Mouse (Mus musculus): ENCODE measurements around the gene Olfr1145. TPM values are rescaled to one million over a fixed set of nuclear protein-coding genes. Genes with fewer than 3 reads are reported as not detected.

The Olfr1145 gene
- not detected in 2 replicates for polyA plus RNA-seq (2015; fragmentation: Nextera tagmentation; extraction: Ambion mirVana)

DNA sequence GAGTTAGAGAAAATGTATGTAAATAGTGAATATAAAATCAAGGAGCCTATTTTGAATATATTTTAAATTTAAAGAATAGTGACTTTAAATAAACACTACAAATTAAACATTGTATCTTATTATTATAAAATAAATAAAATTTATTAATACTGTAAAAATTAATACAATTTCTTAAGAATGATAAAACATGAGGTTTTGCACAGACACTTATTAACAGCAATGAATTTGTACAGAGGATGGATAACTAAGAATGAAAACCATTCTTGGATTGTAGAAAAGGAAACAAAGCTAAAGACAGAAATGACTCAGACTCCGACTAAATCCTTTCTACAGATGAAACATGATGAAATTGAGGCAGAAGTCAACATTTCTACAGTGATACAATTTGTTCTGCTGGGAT lies at the start of gene Olfr1145:
Gene Olfr1145, plus strand, starts transcription at position 301 of the 400 bp plus-strand sequence.
- 72% methylated on average over 1 of the region's 1 CpGs for WGBS
- H3K4me1 ChIP-seq = no peaks in the 10 kb centered on the region
- no peak within 1 kb of the TSS for H3K9ac ChIP-seq (replicated peaks)
- no peak within 1 kb of the TSS for H3K4me2 ChIP-seq (replicated peaks)
- no peak for ATAC-seq (replicated peaks)
- H3K9me3 ChIP-seq = no peaks in the 10 kb centered on the region
- no peak within 1 kb of the TSS for H3K4me3 ChIP-seq
- H3K27ac ChIP-seq (replicated peaks) = no peak within 1 kb of the TSS
- H3K36me3 ChIP-seq = no peaks in the 10 kb centered on the region
- H3K27me3 ChIP-seq = no peaks in the 10 kb centered on the region

DNA sequence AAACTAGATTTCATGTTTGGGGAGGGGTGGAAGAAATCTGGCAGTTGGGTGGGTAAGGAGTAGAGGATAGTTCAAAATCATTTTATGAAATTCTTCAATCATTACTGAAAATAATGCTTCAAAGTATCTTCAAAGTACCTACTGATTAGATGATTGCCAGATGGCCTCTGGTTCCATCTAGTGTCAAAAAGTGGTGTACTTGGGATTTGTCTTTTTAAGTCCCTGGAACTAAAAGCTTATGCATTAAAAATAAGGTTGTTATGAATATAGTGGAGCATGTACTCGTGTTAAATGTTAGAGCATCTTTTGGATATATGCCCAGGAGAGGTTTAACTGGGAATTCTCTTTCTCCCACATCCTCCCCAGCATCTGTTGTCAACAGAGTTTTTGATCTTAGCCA lies 33.5 kb upstream of the Olfr1145 start:
- Histone ChIP-seq H3K4me1 (no peaks in the 10 kb centered on the region), H3K4me3 (no peak overlapping the region), H3K9me3 (no peaks in the 10 kb centered on the region), H3K9ac (replicated peaks) (no peak overlapping the region), H3K36me3 (no peaks in the 10 kb centered on the region), H3K27ac (replicated peaks) (no peak overlapping the region), H3K27me3 (no peaks in the 10 kb centered on the region), H3K4me2 (replicated peaks) (no peak overlapping the region)
- WGBS = 54% methylated on average over 1 of the region's 1 CpGs
- ATAC-seq (replicated peaks) = no peak

- whole genome bisulfite sequencing = 75% methylated on average over 4 of the region's 4 CpGs
- H3K4me1 ChIP-seq = no peaks in the 10 kb centered on the region
- H3K27ac ChIP-seq (replicated peaks) = no peak within 1 kb of the TSS
- no peak for ATAC-seq (replicated peaks)
- no peak within 1 kb of the TSS for H3K4me2 ChIP-seq (replicated peaks)
- H3K4me3 ChIP-seq = no peak within 1 kb of the TSS
- H3K36me3 ChIP-seq = no peaks in the 10 kb centered on the region
- no peaks in the 10 kb centered on the region for H3K9me3 ChIP-seq
- no peaks in the 10 kb centered on the region for H3K27me3 ChIP-seq
- no peak within 1 kb of the TSS for H3K9ac ChIP-seq (replicated peaks)
These were observed 30.4 kb upstream of the Olfr1145 start, which contains the start of gene Olfr152 for GRCm38 (mm10) chr2:87779183-87779582. Gene Olfr152 (plus strand): TSS chr2:87779483.

- Histone ChIP-seq H3K27ac (replicated peaks) (no peak within 1 kb of the TSS), H3K4me1 (no peaks in the 10 kb centered on the region), H3K9me3 (no peaks in the 10 kb centered on the region), H3K9ac (replicated peaks) (no peak within 1 kb of the TSS), H3K4me2 (replicated peaks) (no peak within 1 kb of the TSS), H3K4me3 (no peak within 1 kb of the TSS), H3K36me3 (no peaks in the 10 kb centered on the region), H3K27me3 (no peaks in the 10 kb centered on the region)
- ATAC-seq (replicated peaks) = no peak
These were observed 9.3 kb upstream of the Olfr1145 start, which contains the start of gene Olfr1143 for GRCm38 (mm10) chr2:87800292-87800691. Gene Olfr1143 (plus strand): TSS chr2:87800592.

DNA sequence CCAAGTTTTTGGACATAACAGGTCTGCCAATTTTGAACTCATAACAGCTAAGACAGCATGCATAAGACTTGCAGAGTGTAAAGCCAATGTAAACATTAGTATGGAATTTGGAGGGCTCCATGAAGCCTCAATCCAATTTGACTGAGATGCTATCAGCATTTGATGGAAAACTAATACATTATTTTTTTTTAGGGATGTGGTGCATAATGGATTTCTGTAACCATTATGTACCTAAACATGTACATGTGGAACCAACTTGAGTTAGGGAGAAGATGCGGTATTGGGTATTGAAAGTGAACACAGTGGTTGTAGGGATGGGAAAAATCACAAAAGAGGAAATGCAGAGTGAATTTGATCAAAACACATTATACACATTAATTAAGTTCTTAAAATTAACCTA lies 20.6 kb downstream of the Olfr1145 start, which contains the start of gene Olfr1148:
Gene Olfr1148, plus strand, starts transcription at position 301 of the 400 bp plus-strand sequence.
- no peak within 1 kb of the TSS for H3K27ac ChIP-seq (replicated peaks)
- H3K4me2 ChIP-seq (replicated peaks) = no peak within 1 kb of the TSS
- H3K36me3 ChIP-seq = no peaks in the 10 kb centered on the region
- WGBS = 91% methylated on average over 1 of the region's 1 CpGs
- no peaks in the 10 kb centered on the region for H3K27me3 ChIP-seq
- H3K9me3 ChIP-seq = no peaks in the 10 kb centered on the region
- no peak within 1 kb of the TSS for H3K4me3 ChIP-seq
- H3K4me1 ChIP-seq = no peaks in the 10 kb centered on the region
- no peak within 1 kb of the TSS for H3K9ac ChIP-seq (replicated peaks)
- no peak for ATAC-seq (replicated peaks)

DNA sequence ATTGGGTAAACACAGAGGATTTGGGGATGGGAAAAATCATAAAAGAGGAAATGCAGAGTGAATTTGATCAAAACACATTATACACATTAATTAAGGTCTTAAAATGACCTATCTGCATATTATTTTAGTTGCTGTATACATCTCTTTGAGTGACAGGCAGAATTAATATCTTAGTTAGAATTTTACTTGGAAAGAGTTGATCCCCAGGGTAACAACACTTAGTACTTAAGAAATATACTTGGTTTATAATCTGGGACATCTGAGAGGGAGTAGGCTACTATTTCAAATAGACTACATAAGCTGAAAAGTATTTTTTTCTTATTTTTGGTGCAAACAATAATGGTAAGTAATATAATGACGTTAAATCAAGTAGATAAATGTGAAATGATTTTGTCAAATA lies 34.1 kb downstream of the Olfr1145 start, which contains the start of gene Olfr1150-ps1:
Gene Olfr1150-ps1, plus strand, starts transcription at position 301 of the 400 bp plus-strand sequence.
- H3K4me3 ChIP-seq = no peak within 1 kb of the TSS
- no peaks in the 10 kb centered on the region for H3K9me3 ChIP-seq
- H3K9ac ChIP-seq (replicated peaks) = no peak within 1 kb of the TSS
- no peaks in the 10 kb centered on the region for H3K27me3 ChIP-seq
- H3K4me1 ChIP-seq = no peaks in the 10 kb centered on the region
- H3K27ac ChIP-seq (replicated peaks) = no peak within 1 kb of the TSS
- H3K36me3 ChIP-seq = no peaks in the 10 kb centered on the region
- no peak within 1 kb of the TSS for H3K4me2 ChIP-seq (replicated peaks)
- 75% methylated on average over 1 of the region's 1 CpGs for WGBS
- ATAC-seq (replicated peaks) = no peak

- Histone ChIP-seq H3K9me3 (no peaks in the 10 kb centered on the region), H3K4me3 (no peak within 1 kb of the TSS), H3K4me2 (replicated peaks) (no peak within 1 kb of the TSS), H3K4me1 (no peaks in the 10 kb centered on the region), H3K27me3 (no peaks in the 10 kb centered on the region), H3K9ac (replicated peaks) (no peak within 1 kb of the TSS), H3K36me3 (no peaks in the 10 kb centered on the region), H3K27ac (replicated peaks) (no peak within 1 kb of the TSS)
- ATAC-seq (replicated peaks) = no peak
- WGBS = 86% methylated on average over 1 of the region's 1 CpGs
These were observed 45.9 kb downstream of the Olfr1145 start, which contains the start of gene Olfr1151 for GRCm38 (mm10) chr2:87855562-87855961. Gene Olfr1151 (plus strand): TSS chr2:87855862.

Other genes with a start within 250 kb of the Olfr1145 start
- gene Olfr1129, start 235.9 kb upstream of the Olfr1145 start, polyA plus RNA-seq (2015; fragmentation: Nextera tagmentation; extraction: Ambion mirVana) = not detected in 2 replicates
- gene Olfr1130, start 203.6 kb upstream of the Olfr1145 start, polyA plus RNA-seq (2015; fragmentation: Nextera tagmentation; extraction: Ambion mirVana) = not detected in 2 replicates
- gene Olfr1131, start 182.7 kb upstream of the Olfr1145 start, polyA plus RNA-seq (2015; fragmentation: Nextera tagmentation; extraction: Ambion mirVana) = not detected in 2 replicates
- gene Olfr1132, start 172.3 kb upstream of the Olfr1145 start, polyA plus RNA-seq (2015; fragmentation: Nextera tagmentation; extraction: Ambion mirVana) = not detected in 2 replicates
- not detected in 2 replicates for gene Olfr1133, start 162.4 kb upstream of the Olfr1145 start, polyA plus RNA-seq (2015; fragmentation: Nextera tagmentation; extraction: Ambion mirVana)
- gene Olfr1134, start 151.4 kb upstream of the Olfr1145 start, polyA plus RNA-seq (2015; fragmentation: Nextera tagmentation; extraction: Ambion mirVana) = not detected in 2 replicates
- not detected in 2 replicates for gene Olfr1135, start 136.2 kb upstream of the Olfr1145 start, polyA plus RNA-seq (2015; fragmentation: Nextera tagmentation; extraction: Ambion mirVana)
- not detected in 2 replicates for gene Olfr1136, start 115.9 kb upstream of the Olfr1145 start, polyA plus RNA-seq (2015; fragmentation: Nextera tagmentation; extraction: Ambion mirVana)
- not detected in 2 replicates for gene Olfr1137, start 96.6 kb upstream of the Olfr1145 start, polyA plus RNA-seq (2015; fragmentation: Nextera tagmentation; extraction: Ambion mirVana)
- not detected in 2 replicates for gene Olfr1138, start 69.8 kb upstream of the Olfr1145 start, polyA plus RNA-seq (2015; fragmentation: Nextera tagmentation; extraction: Ambion mirVana)
- gene Olfr1140, start 66.1 kb upstream of the Olfr1145 start, polyA plus RNA-seq (2015; fragmentation: Nextera tagmentation; extraction: Ambion mirVana) = not detected in 2 replicates
- gene Olfr1141, start 55.8 kb upstream of the Olfr1145 start, polyA plus RNA-seq (2015; fragmentation: Nextera tagmentation; extraction: Ambion mirVana) = not detected in 2 replicates
- not detected in 2 replicates for gene Olfr152, start 30.3 kb upstream of the Olfr1145 start, polyA plus RNA-seq (2015; fragmentation: Nextera tagmentation; extraction: Ambion mirVana)
- gene Olfr1143, start 9.2 kb upstream of the Olfr1145 start, polyA plus RNA-seq (2015; fragmentation: Nextera tagmentation; extraction: Ambion mirVana) = not detected in 2 replicates
- gene Olfr1148, start 20.7 kb downstream of the Olfr1145 start, polyA plus RNA-seq (2015; fragmentation: Nextera tagmentation; extraction: Ambion mirVana) = not detected in 2 replicates
- gene Olfr1150-ps1, start 34.2 kb downstream of the Olfr1145 start, polyA plus RNA-seq (2015; fragmentation: Nextera tagmentation; extraction: Ambion mirVana) = not detected in 2 replicates
- not detected in 2 replicates for gene Olfr1151, start 46.0 kb downstream of the Olfr1145 start, polyA plus RNA-seq (2015; fragmentation: Nextera tagmentation; extraction: Ambion mirVana)
- not detected in 2 replicates for gene Olfr1152, start 56.7 kb downstream of the Olfr1145 start, polyA plus RNA-seq (2015; fragmentation: Nextera tagmentation; extraction: Ambion mirVana)
- not detected in 2 replicates for gene Olfr1153, start 85.1 kb downstream of the Olfr1145 start, polyA plus RNA-seq (2015; fragmentation: Nextera tagmentation; extraction: Ambion mirVana)
- gene Olfr1154, start 95.3 kb downstream of the Olfr1145 start, polyA plus RNA-seq (2015; fragmentation: Nextera tagmentation; extraction: Ambion mirVana) = not detected in 2 replicates
- not detected in 2 replicates for gene Olfr1155, start 135.3 kb downstream of the Olfr1145 start, polyA plus RNA-seq (2015; fragmentation: Nextera tagmentation; extraction: Ambion mirVana)
- not detected in 2 replicates for gene Olfr1156, start 143.3 kb downstream of the Olfr1145 start, polyA plus RNA-seq (2015; fragmentation: Nextera tagmentation; extraction: Ambion mirVana)
- gene Olfr1157, start 158.5 kb downstream of the Olfr1145 start, polyA plus RNA-seq (2015; fragmentation: Nextera tagmentation; extraction: Ambion mirVana) = not detected in 2 replicates
- not detected in 2 replicates for gene Olfr74, start 164.8 kb downstream of the Olfr1145 start, polyA plus RNA-seq (2015; fragmentation: Nextera tagmentation; extraction: Ambion mirVana)
- gene Olfr1158, start 180.3 kb downstream of the Olfr1145 start, polyA plus RNA-seq (2015; fragmentation: Nextera tagmentation; extraction: Ambion mirVana) = not detected in 2 replicates
- not detected in 2 replicates for gene Olfr1160, start 198.4 kb downstream of the Olfr1145 start, polyA plus RNA-seq (2015; fragmentation: Nextera tagmentation; extraction: Ambion mirVana)
- gene Olfr1161, start 213.0 kb downstream of the Olfr1145 start, polyA plus RNA-seq (2015; fragmentation: Nextera tagmentation; extraction: Ambion mirVana) = not detected in 2 replicates
- not detected in 2 replicates for gene Olfr73, start 227.9 kb downstream of the Olfr1145 start, polyA plus RNA-seq (2015; fragmentation: Nextera tagmentation; extraction: Ambion mirVana)
- gene Olfr1162, start 241.3 kb downstream of the Olfr1145 start, polyA plus RNA-seq (2015; fragmentation: Nextera tagmentation; extraction: Ambion mirVana) = not detected in 2 replicates

Measured in forebrain, embryonic 15.5 days (tissue).